Mouse (Mus musculus) limb, embryonic 15.5 days (tissue): ENCODE results near the gene Arhgap21. TPM values are rescaled to one million over a fixed set of nuclear protein-coding genes. Genes with fewer than 3 reads are reported as not detected.

Experiments used
- ATAC-seq: fragments of 200-750 bp; cut with Nextera tagmentation; 2 replicates; pipeline ENCODE4 v1.8.0; 2017; ENCODE audit warnings: low read depth, moderate TSS enrichment; ENCODE audit not compliant: insufficient number of reproducible peaks, low FRiP score, low TSS enrichment
- H3K27ac ChIP-seq: fragments of 300-500 bp; sonication (generic); 2 replicates; pipeline ENCODE4 v1.5.1; 2015; ENCODE audit warnings: moderate library complexity, mild to moderate bottlenecking, inconsistent platforms
- H3K27me3 ChIP-seq: fragments of 300-500 bp; sonication (generic); 2 replicates; pipeline ENCODE4 v1.6.1; 2015; ENCODE audit warnings: inconsistent platforms
- H3K36me3 ChIP-seq: fragments of 300-500 bp; sonication (generic); 2 replicates; pipeline ENCODE4 v1.6.1; 2015; ENCODE audit warnings: inconsistent platforms
- H3K4me1 ChIP-seq: fragments of 300-500 bp; sonication (generic); 2 replicates; pipeline ENCODE4 v1.6.1; 2015; ENCODE audit warnings: inconsistent platforms
- H3K4me2 ChIP-seq: fragments of 300-500 bp; sonication (generic); 2 replicates; pipeline ENCODE4 v1.6.1; 2015; ENCODE audit warnings: mild to moderate bottlenecking, inconsistent platforms
- H3K4me3 ChIP-seq: fragments of 300-500 bp; sonication (generic); 2 replicates; pipeline ENCODE4 v1.5.1; 2015; ENCODE audit warnings: mild to moderate bottlenecking, inconsistent platforms
- H3K9ac ChIP-seq: fragments of 300-500 bp; sonication (generic); 2 replicates; pipeline ENCODE4 v1.6.1; 2015; ENCODE audit warnings: inconsistent platforms
- H3K9me3 ChIP-seq: fragments of 300-500 bp; sonication (generic); 2 replicates; pipeline ENCODE4 v1.6.1; 2016; ENCODE audit warnings: inconsistent platforms
- WGBS: fragments of 180-500 bp; shearing (Covaris S2); methylation state at CpG from one replicate; pipeline ENCODE4 v1.1.7; 2015; 5-methylcytosine and 5-hydroxymethylcytosine counted together
- polyA plus RNA-seq: library from polyadenylated mRNA; unstranded; fragments of >200 nt; fragmentation: Nextera tagmentation; extraction: Ambion mirVana; gene quantifications from 2 replicates; pipeline ENCODE4 v1.2.1, GENCODE M21; 2015

Gene Arhgap21
- polyA plus RNA-seq, 1 experiment from 2014 or later = 9.0 TPM

GRCm38 (mm10) chr2:20987822-20988221 lies 19.1 kb upstream of the Arhgap21 start:
- H3K4me1 ChIP-seq = no peaks in the 10 kb centered on the region

GRCm38 (mm10) chr2:20978726-20979125 lies 10.0 kb upstream of the Arhgap21 start:
- no peaks in the 10 kb centered on the region for H3K36me3 ChIP-seq
- no peaks in the 10 kb centered on the region for H3K27me3 ChIP-seq
- no peaks in the 10 kb centered on the region for H3K9me3 ChIP-seq
- no peak overlapping the region for H3K4me3 ChIP-seq
- 60% methylated on average over 8 of the region's 8 CpGs for WGBS
- no peak overlapping the region for H3K27ac ChIP-seq
- H3K9ac ChIP-seq = no peak overlapping the region
- H3K4me1 ChIP-seq = no peaks in the 10 kb centered on the region
- ATAC-seq = no peak
- H3K4me2 ChIP-seq = no peak overlapping the region

More at GRCm38 (mm10) chr2:20987822-20988221, 19.1 kb upstream of the Arhgap21 start:
- no peak overlapping the region for H3K27ac ChIP-seq
- H3K36me3 ChIP-seq = no peaks in the 10 kb centered on the region
- no peak overlapping the region for H3K4me3 ChIP-seq
- no peak for ATAC-seq
- H3K27me3 ChIP-seq = no peaks in the 10 kb centered on the region
- 56% methylated on average over 3 of the region's 3 CpGs for WGBS
- H3K9ac ChIP-seq = no peak overlapping the region
- no peak overlapping the region for H3K4me2 ChIP-seq
- no peaks in the 10 kb centered on the region for H3K9me3 ChIP-seq

GRCm38 (mm10) chr2:20977051-20977450 lies 8.4 kb upstream of the Arhgap21 start:
- ATAC-seq = no peak
- Histone ChIP-seq H3K4me2 (no peak overlapping the region), H3K36me3 (no peaks in the 10 kb centered on the region), H3K4me1 (no peaks in the 10 kb centered on the region), H3K9ac (no peak overlapping the region), H3K9me3 (no peaks in the 10 kb centered on the region), H3K27me3 (no peaks in the 10 kb centered on the region), H3K4me3 (no peak overlapping the region), H3K27ac (no peak overlapping the region)

- H3K4me1 ChIP-seq = peaks cover 4% of the 10 kb centered on the region
- 82% methylated on average over 3 of the region's 3 CpGs for WGBS
- no peak for ATAC-seq
- H3K4me3 ChIP-seq = no peak overlapping the region
- H3K9me3 ChIP-seq = no peaks in the 10 kb centered on the region
- H3K27me3 ChIP-seq = no peaks in the 10 kb centered on the region
- H3K36me3 ChIP-seq = no peaks in the 10 kb centered on the region
- H3K9ac ChIP-seq = no peak overlapping the region
- H3K27ac ChIP-seq = no peak overlapping the region
- H3K4me2 ChIP-seq = no peak overlapping the region
These were observed 4.8 kb upstream of the Arhgap21 start for GRCm38 (mm10) chr2:20973513-20973912.

GRCm38 (mm10) chr2:20972180-20972579 lies 3.5 kb upstream of the Arhgap21 start:
- Histone ChIP-seq H3K4me2 (no peak overlapping the region), H3K4me3 (no peak overlapping the region), H3K27me3 (no peaks in the 10 kb centered on the region), H3K27ac (no peak overlapping the region), H3K9ac (no peak overlapping the region), H3K9me3 (no peaks in the 10 kb centered on the region), H3K36me3 (no peaks in the 10 kb centered on the region), H3K4me1 (peaks cover 7% of the 10 kb centered on the region)
- WGBS = 77% methylated on average over 1 of the region's 1 CpGs
- ATAC-seq = no peak

GRCm38 (mm10) chr2:20971628-20972027 lies 2.9 kb upstream of the Arhgap21 start:
- peaks cover 12% of the 10 kb centered on the region for H3K4me1 ChIP-seq
- H3K27ac ChIP-seq = no peak overlapping the region
- no peak overlapping the region for H3K4me3 ChIP-seq
- no peaks in the 10 kb centered on the region for H3K9me3 ChIP-seq
- H3K9ac ChIP-seq = no peak overlapping the region
- H3K36me3 ChIP-seq = no peaks in the 10 kb centered on the region
- no peaks in the 10 kb centered on the region for H3K27me3 ChIP-seq
- ATAC-seq = no peak
- no peak overlapping the region for H3K4me2 ChIP-seq

- peak overlapping the region; percentile 93 for H3K4me3 ChIP-seq
- ATAC-seq = peak; percentile 97
- H3K9me3 ChIP-seq = no peaks in the 10 kb centered on the region
- no peaks in the 10 kb centered on the region for H3K36me3 ChIP-seq
- no peaks in the 10 kb centered on the region for H3K27me3 ChIP-seq
- H3K4me2 ChIP-seq = peak overlapping the region; percentile 72
- H3K9ac ChIP-seq = peak overlapping the region; percentile 96
- H3K27ac ChIP-seq = peak overlapping the region; percentile 99
- WGBS = under 1% methylated on average over 48 of the region's 49 CpGs
- H3K4me1 ChIP-seq = peaks cover 22% of the 10 kb centered on the region
These were observed 820 bp upstream of the Arhgap21 start for GRCm38 (mm10) chr2:20969201-20970200.

- Histone ChIP-seq H3K4me1 (peaks cover 22% of the 10 kb centered on the region), H3K27ac (peak overlapping the region; percentile 99), H3K4me3 (peak overlapping the region; percentile 93), H3K9ac (peak overlapping the region; percentile 96), H3K27me3 (no peaks in the 10 kb centered on the region), H3K36me3 (no peaks in the 10 kb centered on the region), H3K9me3 (no peaks in the 10 kb centered on the region), H3K4me2 (peak overlapping the region; percentile 72)
- WGBS = under 1% methylated on average over 41 of the region's 57 CpGs
- ATAC-seq = peak; percentile 27; the same call in 1 of the 2 replicates
These were observed 882 bp downstream of the Arhgap21 start for GRCm38 (mm10) chr2:20967646-20968351.

GRCm38 (mm10) chr2:20967101-20967645 lies 1.5 kb downstream of the Arhgap21 start:
- H3K36me3 ChIP-seq = no peaks in the 10 kb centered on the region
- WGBS = 4% methylated on average over 13 of the region's 13 CpGs
- ATAC-seq = no peak
- peak overlapping the region; percentile 93 for H3K4me3 ChIP-seq
- H3K27ac ChIP-seq = peak overlapping the region; percentile 99
- no peaks in the 10 kb centered on the region for H3K9me3 ChIP-seq
- H3K27me3 ChIP-seq = no peaks in the 10 kb centered on the region
- peak overlapping the region; percentile 96 for H3K9ac ChIP-seq
- H3K4me1 ChIP-seq = peaks cover 26% of the 10 kb centered on the region
- peak overlapping the region; percentile 72 for H3K4me2 ChIP-seq

- ATAC-seq = no peak
- peak overlapping the region; percentile 72 for H3K4me2 ChIP-seq
- no peaks in the 10 kb centered on the region for H3K36me3 ChIP-seq
- peak overlapping the region; percentile 96 for H3K9ac ChIP-seq
- no peak overlapping the region for H3K27ac ChIP-seq
- peak overlapping the region; percentile 93 for H3K4me3 ChIP-seq
- no peaks in the 10 kb centered on the region for H3K9me3 ChIP-seq
- peaks cover 27% of the 10 kb centered on the region for H3K4me1 ChIP-seq
- 27% methylated on average over 18 of the region's 18 CpGs for WGBS
- no peaks in the 10 kb centered on the region for H3K27me3 ChIP-seq
These were observed 2.2 kb downstream of the Arhgap21 start for GRCm38 (mm10) chr2:20966176-20967100.

GRCm38 (mm10) chr2:20965361-20965760 lies 3.3 kb downstream of the Arhgap21 start:
- no peaks in the 10 kb centered on the region for H3K9me3 ChIP-seq
- no peak overlapping the region for H3K27ac ChIP-seq
- H3K4me1 ChIP-seq = peaks cover 30% of the 10 kb centered on the region
- H3K4me3 ChIP-seq = no peak overlapping the region
- 0 out of 2 replicates have a peak overlapping the region, but pooled peaks have one; percentile 72 for H3K4me2 ChIP-seq
- no peak overlapping the region for H3K9ac ChIP-seq
- 82% methylated on average over 3 of the region's 3 CpGs for WGBS
- H3K36me3 ChIP-seq = no peaks in the 10 kb centered on the region
- no peak for ATAC-seq
- no peaks in the 10 kb centered on the region for H3K27me3 ChIP-seq
